ENCODE assay signal across 9 mouse cellular contexts in genomic region chr15:31342001-31342400, GRCm38 (mm10). TPM values are rescaled to one million over a fixed set of nuclear protein-coding genes. Genes with fewer than 3 reads are reported as not detected.
DNase-seq lines count a peak whose midpoint lies in the region; ATAC-seq and TF ChIP-seq lines count a peak whose summit lies in the region.
"Had no signal": no experiment of that assay in that cellular context is flagged by ENCODE, and none has a peak within 500 bp of the region (broad histone marks: within the 10 kb centered on the region; RNA-seq: fewer than 3 reads in every experiment).

No protein-coding gene starts in this region.

- no peak for DNase-seq in hindbrain, embryonic 11.5 days (ENCODE audit: low spot score)
- DNase-seq in lung, postnatal 36 days: no peak
- DNase-seq in right cerebral cortex, postnatal 10 days (ENCODE audit: low spot score in 2 of 2): no peak
- DNase-seq: cerebellum, adult 2 months; thymus, postnatal 25 days had no signal

- no peak overlapping the region for H3K4me2 ChIP-seq in hindbrain, embryonic 13.5 days
- H3K4me2 ChIP-seq in hindbrain, embryonic 11.5 days (replicated peaks; ENCODE audit: low read depth, low read length): no peak overlapping the region
- no peak overlapping the region for H3K4me2 ChIP-seq in lung, embryonic 16.5 days (ENCODE audit: low read depth, low read length)

- peaks cover 20% of the 10 kb centered on the region for H3K4me1 ChIP-seq in hindbrain, embryonic 13.5 days (replicated peaks)
- H3K4me1 ChIP-seq in hindbrain, embryonic 11.5 days (replicated peaks; ENCODE audit: control insufficient read depth, insufficient read depth, low read length): no peaks in the 10 kb centered on the region
- H3K4me1 ChIP-seq in lung, embryonic 16.5 days (replicated peaks; ENCODE audit: control insufficient read depth, insufficient read depth, low read length): peaks cover 21% of the 10 kb centered on the region
- H3K4me1 ChIP-seq in bone marrow, adult 2 months (ENCODE audit: control insufficient read depth, insufficient read depth, low read length): peaks cover 14% of the 10 kb centered on the region
- peaks cover 82% of the 10 kb centered on the region for H3K4me1 ChIP-seq in megakaryocyte, embryonic 14.5 days

- peak; percentile 21; the same call in 1 of the 2 replicates for TF ChIP-seq CTCF in bone marrow, adult 2 months (IDR thresholded peaks at IDR 0.05; ENCODE audit: control insufficient read depth, insufficient read depth, low read length)

- no peaks in the 10 kb centered on the region for H3K27me3 ChIP-seq in hindbrain, embryonic 13.5 days
- no peaks in the 10 kb centered on the region for H3K27me3 ChIP-seq in hindbrain, embryonic 11.5 days (ENCODE audit: control insufficient read depth, insufficient read depth, low read length)
- H3K27me3 ChIP-seq in lung, embryonic 16.5 days (ENCODE audit: control insufficient read depth, insufficient read depth, low read depth, low read length): no peaks in the 10 kb centered on the region
- no peaks in the 10 kb centered on the region for H3K27me3 ChIP-seq in megakaryocyte, embryonic 14.5 days (replicated peaks)

- WGBS in hindbrain, embryonic 13.5 days: 37% methylated on average over 1 of the region's 1 CpGs
- 27% methylated on average over 1 of the region's 1 CpGs for WGBS in hindbrain, embryonic 11.5 days
- WGBS in lung, embryonic 16.5 days: 39% methylated on average over 1 of the region's 1 CpGs
- 35% methylated on average over 1 of the region's 1 CpGs for WGBS in bone marrow, adult 2 months

- no peak overlapping the region for H3K4me3 ChIP-seq in hindbrain, embryonic 13.5 days
- no peak overlapping the region for H3K4me3 ChIP-seq in hindbrain, embryonic 11.5 days (ENCODE audit: low read depth, low read length)
- no peak overlapping the region for H3K4me3 ChIP-seq in lung, embryonic 16.5 days (ENCODE audit: low read length)
- no peak overlapping the region for H3K4me3 ChIP-seq in bone marrow, adult 2 months (replicated peaks; ENCODE audit: control insufficient read depth, low read depth, low read length)
- peak overlapping the region; percentile 34 for H3K4me3 ChIP-seq in megakaryocyte, embryonic 14.5 days (replicated peaks)

- H3K9ac ChIP-seq in hindbrain, embryonic 13.5 days: no peak overlapping the region
- H3K9ac ChIP-seq in hindbrain, embryonic 11.5 days (ENCODE audit: low read depth, low read length): no peak overlapping the region
- H3K9ac ChIP-seq in lung, embryonic 16.5 days (ENCODE audit: low read length): no peak overlapping the region

- no peaks in the 10 kb centered on the region for H3K9me3 ChIP-seq in hindbrain, embryonic 13.5 days
- H3K9me3 ChIP-seq in hindbrain, embryonic 11.5 days (ENCODE audit: control insufficient read depth, low read length): no peaks in the 10 kb centered on the region
- H3K9me3 ChIP-seq in lung, embryonic 16.5 days (ENCODE audit: control insufficient read depth, low read length): no peaks in the 10 kb centered on the region
- no peaks in the 10 kb centered on the region for H3K9me3 ChIP-seq in megakaryocyte, embryonic 14.5 days

- no peaks in the 10 kb centered on the region for H3K36me3 ChIP-seq in hindbrain, embryonic 13.5 days
- H3K36me3 ChIP-seq in hindbrain, embryonic 11.5 days (ENCODE audit: control insufficient read depth, insufficient read depth, low read length): no peaks in the 10 kb centered on the region
- no peaks in the 10 kb centered on the region for H3K36me3 ChIP-seq in lung, embryonic 16.5 days (ENCODE audit: control insufficient read depth, insufficient read depth, low read length)
- H3K36me3 ChIP-seq in megakaryocyte, embryonic 14.5 days (replicated peaks; ENCODE audit: low read length): peaks cover 4% of the 10 kb centered on the region

- no peak overlapping the region for H3K27ac ChIP-seq in hindbrain, embryonic 13.5 days
- no peak overlapping the region for H3K27ac ChIP-seq in hindbrain, embryonic 11.5 days (ENCODE audit: low read depth, low read length)
- H3K27ac ChIP-seq in lung, embryonic 16.5 days (ENCODE audit: low read length): peak overlapping the region; percentile 83
- peak overlapping the region; percentile 28 for H3K27ac ChIP-seq in bone marrow, adult 2 months (ENCODE audit: control insufficient read depth, insufficient read depth, low read depth, low read length, poor library complexity)

- no peak for TF ChIP-seq POLR2A in bone marrow, adult 2 months (IDR thresholded peaks at IDR 0.05; ENCODE audit: borderline replicate concordance, control insufficient read depth, low read depth, low read length)

- ATAC-seq in hindbrain, embryonic 13.5 days (ENCODE audit: low FRiP score): 0 out of 2 replicates have a peak, but pooled peaks have one; percentile 42
- ATAC-seq in hindbrain, embryonic 11.5 days (ENCODE audit: low FRiP score): no peak
- ATAC-seq in lung, embryonic 16.5 days (ENCODE audit: low read depth): peak; percentile 18; the same call in 1 of the 2 replicates

RNA-seq across cellular contexts. Expression of gene Ankrd33b, which starts 25.5 kb away (rescaled TPM):
- polyA plus RNA-seq in hindbrain, embryonic 13.5 days (2015; fragmentation: Nextera tagmentation; extraction: Ambion mirVana): 0.71 and 1.5 TPM in 2 replicates
- polyA plus RNA-seq in hindbrain, embryonic 11.5 days (2014; fragmentation: Nextera tagmentation; extraction: Ambion mirVana): 0.22 and 0.31 TPM in 2 replicates
- 3.5 and 3.9 TPM in 2 replicates for polyA plus RNA-seq in lung, embryonic 16.5 days (2015; fragmentation: Nextera tagmentation; extraction: Ambion mirVana)
- 1.2 and 3.9 TPM in 2 replicates for polyA plus RNA-seq in bone marrow, adult 2 months (2011; ENCODE audit: insufficient read depth, insufficient read length, low replicate concordance, missing spikeins)
- polyA plus RNA-seq in megakaryocyte, embryonic 14.5 days (2012; ENCODE audit: insufficient read depth, low replicate concordance): 6.1 and 23.0 TPM in 2 replicates

Comparison
In these comparisons a context has a peak if more than half of its experiments do, and no peak if none do; other contexts are left out.
1. H3K27ac ChIP-seq: peak in lung, embryonic 16.5 days (single experiment) and bone marrow, adult 2 months (single experiment); none in hindbrain, embryonic 13.5 days (single experiment) and hindbrain, embryonic 11.5 days (single experiment).